Mouse (Mus musculus) lung, postnatal 25 days (tissue): ENCODE measurements around the gene Cep41.

ENCODE experiments used
- DNase-seq: peaks from one replicate; pipeline ENCODE4 v3.0.0; 2022; ENCODE audit warnings: low spot score

Gene Cep41

DNA sequence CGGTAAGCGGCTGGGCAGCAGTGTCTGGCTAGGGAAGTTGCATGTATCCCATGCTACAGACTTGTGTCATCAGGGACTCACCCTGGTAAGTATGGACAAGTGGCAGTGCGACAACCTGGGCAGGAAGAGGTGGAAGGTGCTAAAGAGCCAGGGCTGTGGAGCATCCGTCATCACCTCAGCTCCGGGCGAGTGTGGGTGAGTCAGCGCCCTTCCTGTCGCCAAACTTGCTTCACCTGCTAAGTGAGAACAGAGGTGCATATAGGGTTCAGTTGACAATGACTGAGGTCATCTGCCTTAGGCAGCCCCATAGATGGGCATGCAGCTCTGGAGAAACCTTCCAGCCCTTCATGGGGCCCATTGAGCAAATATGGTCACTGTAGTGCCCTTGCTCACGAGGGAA, 68.8 kb downstream of the Cep41 start:
- no peak for DNase-seq

DNA sequence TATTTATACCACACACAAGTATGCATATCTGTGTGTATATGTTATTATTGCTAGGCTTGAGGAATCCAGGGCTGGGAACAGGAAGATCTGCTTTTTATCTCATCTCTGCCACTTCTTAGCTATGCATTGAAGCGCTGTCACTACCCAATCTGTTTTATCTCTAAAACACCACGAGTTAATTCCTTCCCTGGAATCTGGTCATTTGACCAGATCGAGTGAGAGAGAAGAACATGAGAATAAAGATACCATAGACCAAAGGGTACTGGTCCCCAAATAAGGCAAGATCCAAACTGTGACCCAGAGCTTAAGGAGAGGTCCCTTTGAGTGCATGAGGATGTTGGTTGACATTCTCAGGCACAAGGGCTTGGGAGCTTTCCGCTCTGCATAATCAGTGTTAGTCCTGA, 71.6 kb downstream of the Cep41 start:
- DNase-seq, result no peak

DNA sequence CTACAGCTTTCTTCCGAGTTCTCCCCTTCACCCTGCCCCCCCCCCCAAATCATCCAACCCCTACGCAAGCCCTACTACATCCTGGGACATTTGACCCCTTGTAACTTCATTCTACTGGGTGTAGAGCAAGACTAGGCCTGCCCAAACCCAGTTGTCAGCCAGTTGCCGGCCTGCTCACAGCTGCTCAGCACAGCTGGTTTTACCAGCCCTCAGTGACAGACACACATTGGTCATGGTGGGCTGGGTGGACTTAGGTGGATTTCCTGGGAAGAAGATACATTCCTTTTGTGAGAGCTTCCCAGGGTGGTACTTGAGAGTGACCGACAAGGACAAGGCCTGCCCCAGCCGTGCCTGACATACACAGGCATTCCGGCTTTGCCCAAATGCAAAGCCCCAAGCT, 72.6 kb downstream of the Cep41 start:
- DNase-seq, result no peak

DNA sequence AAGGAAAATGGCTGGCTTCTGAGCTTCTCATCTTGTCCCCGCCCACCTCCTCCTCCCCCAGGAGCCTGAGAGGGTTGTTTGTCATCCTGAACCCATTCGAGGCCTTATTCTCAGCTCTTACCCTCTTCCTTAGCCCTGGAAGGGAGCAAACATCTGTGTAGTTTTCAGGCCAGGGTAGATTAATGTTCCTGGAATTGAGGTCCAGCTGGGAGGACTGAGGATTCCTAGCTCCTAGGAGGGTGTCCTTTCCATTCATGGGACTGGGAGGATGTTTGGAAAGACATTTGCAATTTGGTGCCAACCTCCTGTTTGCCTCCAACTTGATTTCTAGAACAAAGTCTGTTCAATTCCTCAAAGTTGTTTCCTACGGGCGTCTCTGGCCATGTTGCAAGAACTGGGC, 73.0 kb downstream of the Cep41 start:
- no peak for DNase-seq

DNA sequence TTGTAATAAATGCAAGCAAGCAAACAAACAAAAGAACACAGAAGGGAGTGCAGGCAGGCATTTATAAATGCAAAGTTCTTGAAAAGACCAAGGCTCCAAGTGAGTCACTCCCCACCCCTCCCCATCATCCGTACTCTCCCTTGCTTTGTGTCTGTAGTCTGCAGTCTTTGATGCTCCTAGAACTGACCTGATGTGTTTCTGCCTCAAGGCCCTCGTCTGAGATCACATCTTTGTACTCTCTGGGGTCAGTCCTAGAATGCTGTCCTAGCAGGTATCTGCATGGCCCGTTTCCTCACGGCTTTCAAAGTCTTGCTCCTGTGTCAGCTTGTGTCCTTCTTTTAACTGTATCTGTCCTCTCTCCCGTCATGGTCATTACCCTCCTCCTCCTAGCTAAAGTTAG, 73.9 kb downstream of the Cep41 start:
- no peak for DNase-seq

DNA sequence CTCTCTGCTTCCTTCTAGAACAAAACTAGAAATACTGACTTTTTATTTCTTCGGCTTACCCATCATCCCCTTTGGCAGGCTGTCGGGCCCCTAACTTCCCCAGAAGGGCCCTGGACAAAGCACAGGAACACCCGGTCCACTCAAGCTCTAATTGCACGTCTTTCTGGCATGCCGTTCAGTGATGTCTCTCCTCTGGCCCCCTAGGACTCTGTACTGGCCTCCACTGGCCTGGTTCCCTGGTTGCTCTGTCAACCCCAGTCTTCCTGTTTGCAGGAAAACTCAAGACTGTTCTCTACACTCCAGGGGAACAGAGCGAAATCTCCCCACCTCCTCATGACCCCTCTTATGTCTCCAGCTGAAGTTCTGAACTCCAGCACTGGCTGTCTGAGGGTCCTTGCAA, 74.8 kb downstream of the Cep41 start:
- no peak for DNase-seq

DNA sequence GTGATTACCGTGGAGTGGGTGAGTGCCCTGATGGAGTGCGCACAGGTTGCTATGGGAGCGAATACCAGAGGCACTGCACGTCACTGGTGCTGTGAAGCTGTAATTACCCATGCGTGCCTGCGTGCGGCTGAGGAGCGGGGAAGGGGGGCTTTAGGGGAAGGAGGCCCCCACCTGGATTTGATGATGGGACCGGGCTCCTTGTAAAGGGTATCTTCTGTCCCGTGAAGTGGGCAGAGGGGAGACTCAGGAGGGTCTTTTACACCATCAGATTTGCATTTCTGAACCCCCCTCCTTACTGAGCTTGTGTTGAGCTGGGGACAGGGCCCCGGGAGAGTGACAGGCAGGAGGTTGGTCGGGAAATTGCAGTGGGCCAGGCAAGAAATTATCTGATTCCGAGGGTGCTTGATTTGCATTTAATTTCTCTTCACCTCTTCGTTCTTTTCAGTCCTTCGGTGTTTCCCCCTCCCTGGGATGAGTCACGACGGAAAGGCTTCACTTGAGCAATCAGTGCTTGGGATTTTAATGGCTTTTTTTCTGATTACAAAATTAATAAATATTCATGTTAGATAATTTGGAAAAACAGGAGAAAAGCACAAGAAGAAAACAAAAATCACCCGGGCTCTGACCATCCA, 75.5 kb downstream of the Cep41 start:
- DNase-seq, result no peak

DNA sequence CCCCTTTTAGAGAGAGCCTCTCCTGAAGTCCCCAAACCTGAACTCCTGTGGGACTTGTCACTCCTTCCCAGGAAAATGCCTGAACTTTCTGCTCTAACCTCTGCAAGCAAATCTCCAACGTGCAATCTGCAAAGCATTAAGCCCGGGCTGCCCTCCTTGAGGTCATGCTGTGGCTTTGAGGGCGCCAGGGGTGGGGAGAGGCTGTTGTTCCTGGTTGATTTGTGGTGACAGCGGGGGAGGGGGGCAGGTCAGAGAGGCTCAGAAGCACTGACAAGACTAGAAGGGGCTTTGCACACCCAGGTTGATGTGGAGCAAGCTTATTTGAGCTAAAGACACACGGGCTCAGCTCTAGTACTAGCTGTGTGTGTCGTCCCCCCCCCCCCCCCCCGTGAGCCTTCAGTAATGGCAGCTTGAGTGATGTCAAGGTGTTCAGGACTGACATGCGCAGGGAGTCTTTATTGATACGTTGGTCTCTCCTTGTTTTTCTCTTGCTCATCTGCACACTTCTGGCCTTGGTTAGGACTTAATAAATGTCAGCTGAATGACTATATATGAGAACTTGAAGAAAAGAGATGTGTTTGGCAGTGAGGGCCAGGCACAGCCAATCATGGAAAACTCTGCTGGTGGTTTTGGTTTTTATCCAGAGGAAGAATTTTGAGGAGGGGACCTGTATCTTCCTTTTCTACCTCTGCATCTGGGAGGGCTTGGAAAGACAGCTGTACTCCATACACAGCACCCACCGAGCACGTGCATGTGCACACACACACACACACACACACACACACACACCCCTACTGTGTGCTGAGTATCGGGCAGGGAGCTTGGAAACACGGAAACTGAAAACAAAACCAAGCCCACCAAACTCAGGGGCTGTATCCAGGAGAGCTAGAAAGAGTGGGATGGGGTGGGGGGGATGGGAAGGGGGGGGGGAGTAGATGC, 76.3 kb downstream of the Cep41 start:
- no peak for DNase-seq

DNA sequence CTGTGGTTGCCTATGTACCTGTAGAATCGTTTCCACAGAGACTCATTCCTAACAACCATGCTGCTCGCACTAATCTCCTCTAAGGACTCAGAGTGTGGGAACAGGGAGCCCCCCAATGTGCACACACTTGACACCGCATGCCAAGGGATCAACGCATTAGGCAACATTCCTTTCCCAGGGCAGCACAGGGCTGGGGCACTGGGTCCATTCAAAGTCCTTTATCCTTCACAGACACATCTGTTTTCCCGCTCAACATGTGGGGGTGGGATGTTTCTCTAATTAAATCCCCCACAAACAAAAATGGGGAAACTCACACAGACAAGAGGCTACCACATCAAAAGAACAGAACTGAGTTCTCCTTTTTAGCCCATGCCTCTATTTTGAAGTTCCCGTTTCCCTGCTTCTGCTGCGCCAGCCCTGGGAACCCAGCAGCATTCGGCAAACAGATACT, 77.0 kb downstream of the Cep41 start:
- DNase-seq, result no peak

DNA sequence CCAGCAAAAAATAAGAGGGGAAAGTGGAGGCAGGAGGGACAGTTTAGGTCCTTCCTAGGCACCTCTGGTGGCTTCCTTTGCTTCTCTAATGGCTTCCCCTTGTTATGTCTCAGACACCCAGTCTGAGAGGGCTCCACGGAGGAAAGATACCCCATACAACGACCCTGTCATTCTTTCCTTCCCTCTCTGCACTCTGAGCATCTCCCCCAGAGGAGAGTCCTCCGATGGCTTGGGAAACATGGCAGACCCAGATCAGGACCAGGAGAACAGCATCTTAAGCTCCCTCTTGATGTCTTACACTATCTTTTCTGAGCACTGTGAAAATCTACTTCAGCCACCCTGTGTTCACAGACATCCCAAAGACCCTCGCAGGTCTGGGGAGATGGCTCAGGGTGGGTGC, 77.8 kb downstream of the Cep41 start:
- no peak for DNase-seq

DNA sequence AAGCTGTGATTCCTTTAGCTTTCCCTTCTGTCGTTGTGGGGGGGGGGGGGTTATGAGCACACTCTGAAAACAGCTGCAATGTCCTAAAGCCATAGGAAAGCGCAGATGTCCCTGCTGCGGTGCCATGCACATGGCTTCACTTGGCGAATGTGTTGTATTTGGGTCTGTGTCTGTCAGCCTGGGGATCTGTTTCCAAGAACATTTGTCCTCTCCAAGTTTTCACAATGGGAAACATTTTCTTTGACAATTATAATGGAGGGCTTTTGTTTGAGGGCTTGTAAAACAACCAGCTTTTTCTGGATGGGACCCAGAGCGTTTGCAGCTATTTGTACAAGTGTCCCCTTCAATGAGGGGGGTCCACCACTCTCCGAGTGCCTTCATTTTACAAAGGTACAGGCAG, 79.3 kb downstream of the Cep41 start:
- no peak for DNase-seq

DNA sequence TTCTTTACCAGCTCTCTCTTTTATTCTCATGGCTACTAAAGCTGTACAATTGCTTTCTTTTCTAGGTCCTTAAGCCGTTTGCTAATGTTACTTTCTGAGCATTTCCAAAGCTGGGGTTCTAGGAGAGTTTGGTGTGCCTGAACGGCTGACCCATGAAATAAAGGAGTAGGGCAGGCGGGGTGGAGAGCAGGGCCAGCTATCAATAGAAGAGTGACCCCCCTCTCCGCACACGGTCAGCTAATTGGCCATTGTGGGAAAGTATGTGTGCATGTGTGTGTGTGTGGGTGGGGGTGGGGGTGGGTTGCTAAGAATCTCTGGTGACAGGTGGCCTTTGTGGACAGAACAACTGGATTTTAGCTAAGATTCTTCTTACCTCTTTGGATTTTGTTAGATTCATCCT, 82.3 kb downstream of the Cep41 start:
- DNase-seq, result no peak

DNA sequence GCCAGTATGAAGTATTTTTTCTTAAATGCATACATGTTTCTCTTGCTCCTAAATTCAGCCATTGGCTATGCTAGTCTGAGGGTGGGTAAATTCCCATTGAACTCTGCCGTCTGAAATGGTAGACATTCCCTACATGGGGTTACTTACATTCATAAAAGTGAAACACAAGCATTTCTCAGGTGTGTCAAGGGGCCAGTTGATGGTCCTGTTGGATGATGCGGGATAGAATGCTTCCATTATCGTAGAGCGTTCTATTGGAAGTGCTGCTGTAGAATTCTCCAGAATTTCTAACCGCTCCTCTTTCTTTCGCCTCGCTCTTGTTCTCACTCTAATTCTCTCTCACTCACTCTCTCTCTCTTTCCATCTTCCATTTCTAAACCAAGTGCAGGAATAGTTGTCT, 82.8 kb downstream of the Cep41 start, which contains the start of gene Cpa5:
Gene Cpa5 (plus strand): TSS at position 301 of the 400 bp plus-strand sequence.
- no peak for DNase-seq

DNA sequence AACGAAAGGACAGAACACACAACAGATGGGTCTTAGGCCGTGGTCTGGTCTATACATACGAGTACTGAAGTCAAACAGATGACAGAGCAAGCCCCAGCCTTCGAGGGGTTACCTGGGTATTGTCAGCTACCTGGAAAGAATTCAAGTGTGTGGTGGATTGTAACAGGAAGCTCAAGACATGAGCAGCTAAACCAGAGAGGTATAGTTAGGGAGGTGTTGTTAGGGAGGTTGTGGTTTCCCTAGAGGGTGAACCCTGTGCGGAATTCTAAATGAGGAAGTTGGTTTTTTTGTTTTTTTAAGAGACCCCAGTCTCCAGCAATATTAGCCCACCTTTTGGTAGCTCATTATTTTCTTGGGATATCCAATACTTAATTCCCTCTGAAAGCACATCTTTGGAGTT, 87.9 kb downstream of the Cep41 start:
- DNase-seq, result no peak

DNA sequence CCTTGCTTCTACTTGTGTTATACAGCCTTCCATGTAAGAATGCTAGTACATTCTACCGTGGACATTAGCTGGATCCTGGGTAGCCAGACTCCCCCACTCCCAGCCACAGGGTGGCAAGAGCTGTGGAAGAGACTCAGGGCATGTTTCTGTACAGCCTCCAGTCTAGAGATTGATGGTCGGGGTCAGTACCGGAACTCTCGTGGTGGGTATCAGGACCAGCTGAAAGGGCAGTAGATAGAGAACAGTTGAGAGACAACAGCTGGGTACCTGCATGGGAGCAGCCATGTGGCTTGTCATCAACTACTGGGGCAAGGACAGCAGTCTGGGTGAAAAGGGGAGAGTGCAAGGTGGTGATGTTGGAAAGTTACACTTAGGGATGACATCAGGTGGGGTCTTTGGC, 88.4 kb downstream of the Cep41 start:
- DNase-seq, result no peak

DNA sequence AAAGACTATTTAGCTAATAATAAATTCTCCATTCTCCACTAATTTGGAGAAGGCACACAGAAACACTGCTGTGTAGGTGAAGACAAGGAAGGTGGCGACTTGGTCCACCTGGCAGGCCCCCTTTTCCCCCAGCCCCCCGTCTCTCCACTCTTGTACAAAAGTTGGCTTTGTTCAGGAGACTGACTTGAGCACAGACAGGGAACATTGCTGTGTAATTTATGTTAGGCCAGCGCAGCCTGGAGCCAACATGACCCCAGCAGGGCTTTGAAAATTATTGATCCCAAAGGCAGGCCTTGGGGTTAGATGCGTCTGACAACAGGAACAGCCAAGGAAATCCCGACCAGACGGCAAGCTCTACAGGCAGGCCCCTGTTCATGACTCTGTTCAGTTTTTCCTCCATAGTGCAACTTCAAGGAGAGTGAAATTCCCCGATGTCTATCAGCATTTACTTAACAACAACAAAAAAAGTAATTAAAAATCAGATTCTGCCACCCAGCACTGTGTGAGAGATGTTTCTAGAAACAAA, 89.1 kb downstream of the Cep41 start:
- DNase-seq, result no peak
